Mouse (Mus musculus): ENCODE results near the gene Samd4. TPM values are rescaled to one million over a fixed set of nuclear protein-coding genes. Genes with fewer than 3 reads are reported as not detected.

Gene Samd4
- polyA plus RNA-seq, 1 experiment from 2014 or later = 10.2 TPM

GRCm38 (mm10) chr14:47127987-47128386 is 245.3 kb downstream of the Samd4 start:
- WGBS = 85% methylated on average over 5 of the region's 5 CpGs

DNA sequence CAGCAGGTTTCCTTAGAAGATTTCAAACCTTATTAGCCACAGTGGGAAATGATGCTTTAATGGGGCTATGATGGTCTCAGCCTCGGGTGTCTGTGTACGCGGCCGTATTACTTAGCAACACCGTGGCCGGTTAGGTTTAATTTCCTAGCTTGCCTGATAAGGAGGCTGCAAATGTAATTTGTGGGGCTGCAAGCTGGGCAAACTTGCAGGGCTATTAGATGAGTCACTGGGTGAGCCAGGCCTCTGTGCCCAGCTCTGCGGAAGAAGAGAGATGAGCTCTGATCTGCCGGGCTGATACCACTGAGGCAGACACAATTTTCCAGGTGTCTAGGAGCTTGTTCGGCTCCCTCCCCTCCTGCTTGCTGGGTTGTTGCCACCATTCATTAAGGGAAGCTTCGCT is 251.3 kb downstream of the Samd4 start:
- WGBS = 67% methylated on average over 10 of the region's 10 CpGs

More at GRCm38 (mm10) chr14:47127987-47128386, 245.3 kb downstream of the Samd4 start:
- no peaks in the 10 kb centered on the region for H3K36me3 ChIP-seq
- H3K4me2 ChIP-seq = no peak overlapping the region
- H3K9ac ChIP-seq = no peak overlapping the region
- no peaks in the 10 kb centered on the region for H3K27me3 ChIP-seq
- H3K27ac ChIP-seq = no peak overlapping the region
- no peak for ATAC-seq (ENCODE audit: insufficient number of reproducible peaks, insufficient read depth, low FRiP score, low TSS enrichment, low read depth)
- H3K4me1 ChIP-seq = peaks cover 7% of the 10 kb centered on the region
- no peaks in the 10 kb centered on the region for H3K9me3 ChIP-seq
- no peak overlapping the region for H3K4me3 ChIP-seq

DNA sequence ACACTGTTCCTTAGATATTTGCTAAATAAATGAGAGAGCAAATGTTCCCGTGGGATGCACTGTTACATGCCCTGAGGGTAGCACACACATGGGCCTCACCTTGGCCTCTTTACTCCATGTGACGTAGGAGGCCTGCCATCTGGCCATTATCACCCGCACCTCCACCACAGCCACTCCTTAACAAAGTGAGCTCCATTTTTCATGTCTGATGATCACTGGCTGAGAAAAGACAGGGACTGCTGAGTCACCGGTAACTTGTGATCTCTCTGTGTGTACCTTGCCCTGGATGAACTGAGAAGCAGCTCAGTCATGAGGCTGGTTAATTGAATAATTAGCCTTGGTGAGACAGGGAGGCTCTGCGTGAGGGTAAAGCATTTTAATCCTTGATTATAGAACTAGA is 254.0 kb downstream of the Samd4 start:
- WGBS = 69% methylated on average over 5 of the region's 5 CpGs
- Histone ChIP-seq H3K4me1 (no peaks in the 10 kb centered on the region), H3K36me3 (no peaks in the 10 kb centered on the region), H3K9me3 (no peaks in the 10 kb centered on the region), H3K27me3 (no peaks in the 10 kb centered on the region), H3K27ac (no peak overlapping the region), H3K4me2 (no peak overlapping the region), H3K9ac (no peak overlapping the region), H3K4me3 (no peak overlapping the region)
- ATAC-seq (ENCODE audit: insufficient number of reproducible peaks, insufficient read depth, low FRiP score, low TSS enrichment, low read depth) = no peak

More for the DNA sequence above, 251.3 kb downstream of the Samd4 start:
- H3K9ac ChIP-seq = no peak overlapping the region
- no peak overlapping the region for H3K4me3 ChIP-seq
- H3K36me3 ChIP-seq = no peaks in the 10 kb centered on the region
- no peaks in the 10 kb centered on the region for H3K9me3 ChIP-seq
- no peaks in the 10 kb centered on the region for H3K27me3 ChIP-seq
- no peak overlapping the region for H3K27ac ChIP-seq
- ATAC-seq (ENCODE audit: insufficient number of reproducible peaks, insufficient read depth, low FRiP score, low TSS enrichment, low read depth) = no peak
- no peak overlapping the region for H3K4me2 ChIP-seq
- H3K4me1 ChIP-seq = peaks cover 6% of the 10 kb centered on the region

DNA sequence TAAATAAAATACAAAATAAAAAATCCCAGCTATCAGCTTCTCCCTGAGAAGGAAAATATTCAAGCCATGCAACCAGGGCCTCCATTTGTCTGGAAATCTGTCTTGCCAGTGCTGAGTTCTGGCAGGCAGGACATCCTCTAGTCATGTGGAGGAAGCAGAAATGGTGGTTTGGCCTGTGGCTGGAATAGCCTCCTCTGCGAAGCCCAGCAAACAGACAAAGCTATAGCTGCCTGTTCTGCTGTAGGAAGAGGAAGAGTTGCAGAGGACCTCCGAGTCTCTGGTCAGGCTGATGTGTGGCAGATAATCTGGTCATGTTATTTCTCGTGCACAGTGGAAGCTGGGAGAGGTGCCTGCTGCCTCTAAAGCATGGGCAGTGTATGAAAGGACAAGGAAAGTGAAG is 256.2 kb downstream of the Samd4 start:
- Histone ChIP-seq H3K4me1 (no peaks in the 10 kb centered on the region), H3K4me2 (no peak overlapping the region), H3K9me3 (no peaks in the 10 kb centered on the region), H3K9ac (no peak overlapping the region), H3K27ac (no peak overlapping the region), H3K27me3 (no peaks in the 10 kb centered on the region), H3K36me3 (no peaks in the 10 kb centered on the region), H3K4me3 (no peak overlapping the region)
- 72% methylated on average over 3 of the region's 3 CpGs for WGBS
- ATAC-seq (ENCODE audit: insufficient number of reproducible peaks, insufficient read depth, low FRiP score, low TSS enrichment, low read depth) = no peak

DNA sequence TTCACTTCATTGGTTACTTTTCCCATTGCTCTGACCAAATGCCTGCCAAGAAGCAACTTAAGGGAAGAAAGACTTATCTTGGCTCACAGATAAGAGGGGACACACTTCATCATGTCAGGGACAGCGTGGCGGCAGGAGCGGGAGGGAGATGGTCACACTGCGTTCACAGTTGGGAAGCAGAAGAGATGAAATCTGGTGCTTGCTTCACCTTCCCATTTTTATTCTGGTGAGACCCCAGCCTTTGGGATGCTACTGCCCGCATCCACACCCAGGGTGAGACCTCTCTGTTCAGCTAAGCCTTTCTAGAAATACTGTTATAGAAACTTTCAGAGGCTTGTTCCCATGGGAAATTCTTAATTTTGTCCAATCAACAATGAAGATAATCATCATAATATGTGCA is 261.7 kb downstream of the Samd4 start:
- no peaks in the 10 kb centered on the region for H3K27me3 ChIP-seq
- H3K4me3 ChIP-seq = no peak overlapping the region
- H3K9me3 ChIP-seq = no peaks in the 10 kb centered on the region
- no peak for ATAC-seq (ENCODE audit: insufficient number of reproducible peaks, insufficient read depth, low FRiP score, low TSS enrichment, low read depth)
- no peak overlapping the region for H3K27ac ChIP-seq
- no peak overlapping the region for H3K4me2 ChIP-seq
- H3K4me1 ChIP-seq = no peaks in the 10 kb centered on the region
- WGBS = 97% methylated on average over 5 of the region's 5 CpGs
- H3K36me3 ChIP-seq = no peaks in the 10 kb centered on the region
- H3K9ac ChIP-seq = no peak overlapping the region

- no peak overlapping the region for H3K9ac ChIP-seq
- H3K9me3 ChIP-seq = no peaks in the 10 kb centered on the region
- no peak for ATAC-seq (ENCODE audit: insufficient number of reproducible peaks, insufficient read depth, low FRiP score, low TSS enrichment, low read depth)
- WGBS = 88% methylated on average over 6 of the region's 6 CpGs
- H3K27ac ChIP-seq = no peak overlapping the region
- no peak overlapping the region for H3K4me2 ChIP-seq
- no peaks in the 10 kb centered on the region for H3K4me1 ChIP-seq
- no peaks in the 10 kb centered on the region for H3K27me3 ChIP-seq
- no peaks in the 10 kb centered on the region for H3K36me3 ChIP-seq
- no peak overlapping the region for H3K4me3 ChIP-seq
Observed at GRCm38 (mm10) chr14:47151306-47151705, 268.7 kb downstream of the Samd4 start.

- Histone ChIP-seq H3K4me1 (no peaks in the 10 kb centered on the region), H3K4me2 (no peak overlapping the region), H3K4me3 (no peak overlapping the region), H3K9me3 (no peaks in the 10 kb centered on the region), H3K9ac (no peak overlapping the region), H3K27me3 (no peaks in the 10 kb centered on the region), H3K27ac (no peak overlapping the region), H3K36me3 (no peaks in the 10 kb centered on the region)
- 85% methylated on average over 3 of the region's 3 CpGs for WGBS
- no peak for ATAC-seq (ENCODE audit: insufficient number of reproducible peaks, insufficient read depth, low FRiP score, low TSS enrichment, low read depth)
Observed at GRCm38 (mm10) chr14:47154303-47154702, 271.6 kb downstream of the Samd4 start.

Small RNA genes lying within 50 kb of the gene (microRNA-seq; reads per million reads assigned to microRNA genes)
- 12.2 reads per million, percentile 30 among the genes with 10 or more reads in this experiment for gene Mir378c

Other genes with a start within 250 kb of the Samd4 start
- 45.6 and 51.3 TPM in 2 replicates for gene Cdkn3, start 122.3 kb upstream of the Samd4 start, polyA plus RNA-seq (2015; fragmentation: Nextera tagmentation; extraction: Ambion mirVana)
- gene Cnih1, start 94.4 kb upstream of the Samd4 start, polyA plus RNA-seq (2015; fragmentation: Nextera tagmentation; extraction: Ambion mirVana) = 196 and 198 TPM in 2 replicates
- 70.9 and 83.4 TPM in 2 replicates for gene Gmfb, start 60.6 kb upstream of the Samd4 start, polyA plus RNA-seq (2015; fragmentation: Nextera tagmentation; extraction: Ambion mirVana)
- 20.1 and 23.5 TPM in 2 replicates for gene Cgrrf1, start 50.7 kb upstream of the Samd4 start, polyA plus RNA-seq (2015; fragmentation: Nextera tagmentation; extraction: Ambion mirVana)